Mouse (Mus musculus) heart, postnatal 0 days (tissue): ENCODE data around the gene Ankrd13c.

Source experiments
- CTCF ChIP-seq: IDR thresholded peaks from 2 replicates; pipeline ENCODE4 v1.5.1; 2016; ENCODE audit warnings: antibody characterized with exemption, control low read depth, low read depth
- EP300 ChIP-seq: IDR thresholded peaks from 2 replicates; pipeline ENCODE4 v1.6.1; 2016; ENCODE audit warnings: antibody characterized with exemption, low read depth

GRCm38 (mm10) chr3:157957320-157957719, 10.3 kb downstream of the Ankrd13c start:
- TF ChIP-seq CTCF (no peak), EP300 (no peak)
